Comparison of ENCODE assay signal across 17 mouse cellular contexts in genomic region chr12:73905041-73905440, GRCm38 (mm10). TPM values are rescaled to one million over a fixed set of nuclear protein-coding genes. Genes with fewer than 3 reads are reported as not detected.
DNase-seq lines count a peak whose midpoint lies in the region; ATAC-seq and TF ChIP-seq lines count a peak whose summit lies in the region.
"Had no signal": no experiment of that assay in that cellular context is flagged by ENCODE, and none has a peak within 500 bp of the region (broad histone marks: within the 10 kb centered on the region; RNA-seq: fewer than 3 reads in every experiment).

No protein-coding gene starts in this region.

- no peak overlapping the region for H3K4me2 ChIP-seq in kidney, embryonic 16.5 days (replicated peaks; ENCODE audit: low read depth, low read length)
- H3K4me2 ChIP-seq in intestine, postnatal 0 days (replicated peaks; ENCODE audit: low read depth): no peak overlapping the region
- H3K4me2 ChIP-seq: forebrain, embryonic 12.5 days; heart, embryonic 11.5 days; liver, embryonic 12.5 days; midbrain, embryonic 13.5 days had no signal

- TF ChIP-seq POLR2A in cerebellum, adult 2 months (IDR thresholded peaks at IDR 0.05; ENCODE audit: borderline replicate concordance, insufficient read depth, low read length): no peak

- 31% methylated on average over 2 of the region's 2 CpGs for WGBS in kidney, embryonic 16.5 days
- 17% methylated on average over 2 of the region's 2 CpGs for WGBS in intestine, postnatal 0 days
- 56% methylated on average over 2 of the region's 2 CpGs for WGBS in cerebellum, adult 2 months

- no peak for TF ChIP-seq CTCF in intestine, postnatal 0 days (IDR thresholded peaks at IDR 0.05; ENCODE audit: low read depth)
- no peak for TF ChIP-seq CTCF in cerebellum, adult 2 months (IDR thresholded peaks at IDR 0.05; ENCODE audit: borderline replicate concordance, insufficient read depth, low read depth, low read length)
- no peak for TF ChIP-seq CTCF in layer of hippocampus, adult 2 months (conservative IDR thresholded peaks at IDR 0.05)

- no peak overlapping the region for H3K4me3 ChIP-seq in kidney, embryonic 16.5 days (ENCODE audit: low read length)
- no peak overlapping the region for H3K4me3 ChIP-seq in intestine, postnatal 0 days (ENCODE audit: low read depth, low read length)
- H3K4me3 ChIP-seq in cerebellum, adult 2 months (replicated peaks; ENCODE audit: insufficient read depth, low read depth, low read length): no peak overlapping the region
- H3K4me3 ChIP-seq in layer of hippocampus, adult 2 months: no peak overlapping the region
- H3K4me3 ChIP-seq: forebrain, embryonic 12.5 days; liver, embryonic 12.5 days; midbrain, embryonic 13.5 days had no signal

- no peak overlapping the region for H3K9ac ChIP-seq in kidney, embryonic 16.5 days (replicated peaks; ENCODE audit: low read length)
- no peak overlapping the region for H3K9ac ChIP-seq in intestine, postnatal 0 days (ENCODE audit: low read depth, low read length)
- H3K9ac ChIP-seq: forebrain, embryonic 12.5 days; liver, embryonic 12.5 days; midbrain, embryonic 13.5 days had no signal

- H3K27ac ChIP-seq in kidney, embryonic 16.5 days (ENCODE audit: low read length): no peak overlapping the region
- no peak overlapping the region for H3K27ac ChIP-seq in intestine, postnatal 0 days (ENCODE audit: low read depth, low read length)
- no peak overlapping the region for H3K27ac ChIP-seq in cerebellum, adult 2 months (ENCODE audit: insufficient read depth, low read length)
- H3K27ac ChIP-seq in layer of hippocampus, adult 2 months: no peak overlapping the region
- H3K27ac ChIP-seq: forebrain, embryonic 12.5 days; hindbrain, postnatal 0 days; liver, embryonic 12.5 days; midbrain, embryonic 13.5 days; stomach, postnatal 0 days had no signal

- peaks cover 8% of the 10 kb centered on the region; the same call in 1 of the 2 replicates for H3K4me1 ChIP-seq in kidney, embryonic 16.5 days (ENCODE audit: insufficient read depth, low read length)
- no peaks in the 10 kb centered on the region for H3K4me1 ChIP-seq in intestine, postnatal 0 days (replicated peaks; ENCODE audit: control insufficient read depth, insufficient read depth, low read length)
- no peaks in the 10 kb centered on the region for H3K4me1 ChIP-seq in cerebellum, adult 2 months (ENCODE audit: control insufficient read depth, insufficient read depth, low read length)

- peak; percentile 38 for DNase-seq in adrenal gland, postnatal 10 days
- no peak for DNase-seq in adrenal gland, postnatal 4 days (ENCODE audit: low spot score in 2 of 2)
- DNase-seq in kidney, adult 9 months: peak; percentile 85
- peak; percentile 89 for DNase-seq in 3T3-L1 (ENCODE audit: low read depth, low spot score)
- no peak for DNase-seq in cerebellum, adult 2 months
- DNase-seq in layer of hippocampus, adult 2 months (ENCODE audit: low spot score in 2 of 2): no peak
- DNase-seq: B cell, adult 2 months; cerebellum, postnatal 36 days; thymus, postnatal 25 days had no signal

- ATAC-seq in kidney, embryonic 16.5 days (ENCODE audit: low FRiP score, low TSS enrichment): no peak
- ATAC-seq in intestine, postnatal 0 days: peak; percentile 27; the same call in 1 of the 2 replicates
- ATAC-seq: hindbrain, postnatal 0 days; liver, embryonic 12.5 days; midbrain, embryonic 13.5 days had no signal

- no peaks in the 10 kb centered on the region for H3K36me3 ChIP-seq in kidney, embryonic 16.5 days (ENCODE audit: insufficient read depth, low read length)
- H3K36me3 ChIP-seq in intestine, postnatal 0 days (ENCODE audit: control insufficient read depth, insufficient read depth): no peaks in the 10 kb centered on the region
- H3K36me3 ChIP-seq: forebrain, embryonic 12.5 days; liver, embryonic 12.5 days; midbrain, embryonic 13.5 days had no signal

- no peaks in the 10 kb centered on the region for H3K27me3 ChIP-seq in kidney, embryonic 16.5 days (ENCODE audit: insufficient read depth, low read length)
- no peaks in the 10 kb centered on the region for H3K27me3 ChIP-seq in intestine, postnatal 0 days (replicated peaks; ENCODE audit: control insufficient read depth, insufficient read depth, low read length)
- no peaks in the 10 kb centered on the region for H3K27me3 ChIP-seq in cerebellum, adult 2 months (ENCODE audit: control insufficient read depth, insufficient read depth, low read length)
- H3K27me3 ChIP-seq: forebrain, embryonic 12.5 days; midbrain, embryonic 13.5 days had no signal

- no peaks in the 10 kb centered on the region for H3K9me3 ChIP-seq in kidney, embryonic 16.5 days (ENCODE audit: low read length)
- H3K9me3 ChIP-seq in intestine, postnatal 0 days (ENCODE audit: control insufficient read depth): no peaks in the 10 kb centered on the region
- H3K9me3 ChIP-seq: forebrain, embryonic 12.5 days; liver, embryonic 12.5 days; midbrain, embryonic 13.5 days had no signal

RNA-seq across cellular contexts. Expression of gene Hif1a, which starts 3.9 kb away (rescaled TPM):
- 10 to 100 TPM; 56.7 to 58.2 TPM for total RNA-seq in adrenal gland, postnatal 10 days (2021)
- total RNA-seq in adrenal gland, postnatal 4 days (2021): 10 to 100 TPM; 74.4 to 77.5 TPM
- polyA plus RNA-seq in kidney, embryonic 16.5 days (2015; fragmentation: Nextera tagmentation; extraction: Ambion mirVana): 70.5 and 73.6 TPM in 2 replicates
- polyA plus RNA-seq in intestine, postnatal 0 days (2015; fragmentation: Nextera tagmentation; extraction: Ambion mirVana): 25.3 and 27.0 TPM in 2 replicates
- polyA plus RNA-seq in cerebellum, adult 2 months (2012; rRNA removed): 72.6 and 79.9 TPM in 2 replicates
- 10 to 100 TPM; 56.1 to 57.8 TPM for total RNA-seq in layer of hippocampus, adult 2 months (2021)

RNA-seq across cellular contexts. Expression of gene Gm49321, which starts 32.4 kb away (rescaled TPM):
- total RNA-seq in adrenal gland, postnatal 10 days (2021): 1 to 10 TPM; 3.3 to 7.9 TPM
- total RNA-seq in adrenal gland, postnatal 4 days (2021): 1 to 10 TPM; 4.9 to 8.1 TPM
- 13.1 and 14.8 TPM in 2 replicates for polyA plus RNA-seq in kidney, embryonic 16.5 days (2015; fragmentation: Nextera tagmentation; extraction: Ambion mirVana)
- 4.1 and 4.7 TPM in 2 replicates for polyA plus RNA-seq in intestine, postnatal 0 days (2015; fragmentation: Nextera tagmentation; extraction: Ambion mirVana)
- polyA plus RNA-seq in cerebellum, adult 2 months (2012; rRNA removed): not detected in 2 replicates
- 10 to 100 TPM; 12.7 to 13.8 TPM for total RNA-seq in layer of hippocampus, adult 2 months (2021)
- total RNA-seq: hindbrain, postnatal 0 days had no signal

RNA-seq across cellular contexts. Expression of gene Snapc1, which starts 59.2 kb away (rescaled TPM):
- total RNA-seq in adrenal gland, postnatal 10 days (2021): 10 to 100 TPM; 12.4 to 13.0 TPM
- total RNA-seq in adrenal gland, postnatal 4 days (2021): 10 to 100 TPM; 17.0 to 18.8 TPM
- 22.3 and 22.8 TPM in 2 replicates for polyA plus RNA-seq in kidney, embryonic 16.5 days (2015; fragmentation: Nextera tagmentation; extraction: Ambion mirVana)
- 5.7 and 6.7 TPM in 2 replicates for polyA plus RNA-seq in intestine, postnatal 0 days (2015; fragmentation: Nextera tagmentation; extraction: Ambion mirVana)
- 33.4 and 35.2 TPM in 2 replicates for polyA plus RNA-seq in cerebellum, adult 2 months (2012; rRNA removed)
- total RNA-seq in layer of hippocampus, adult 2 months (2021): 10 to 100 TPM; 34.5 to 35.7 TPM

Comparison
In these comparisons a context has a peak if more than half of its experiments do, and no peak if none do; other contexts are left out.
1. DNase-seq: peak in adrenal gland, postnatal 10 days (single experiment), kidney, adult 9 months (single experiment) and 3T3-L1 (single experiment); none in adrenal gland, postnatal 4 days (0 of 2), cerebellum, adult 2 months (0 of 2) and layer of hippocampus, adult 2 months (0 of 2).